Mouse (Mus musculus) MEL (cell line): ENCODE measurements around the gene Olfr315. TPM values are rescaled to one million over a fixed set of nuclear protein-coding genes. Genes with fewer than 3 reads are reported as not detected.

Source experiments
- DNase-seq: peaks from one replicate; pipeline ENCODE4 v3.0.0; 2011; ENCODE audit warnings: low read depth, low spot score
- H3K27ac ChIP-seq: 2 replicates; pipeline ENCODE4 v1.5.1; 2012; ENCODE audit warnings: low read depth, mild to moderate bottlenecking, control low read depth, low read length, moderate library complexity; ENCODE audit not compliant: control insufficient read depth
- H3K27me3 ChIP-seq, 2 experiments: fragments of 150-350 bp in 1 of 2; sonication (generic) in 1 of 2; 2 replicates each; pipeline ENCODE4 v1.6.1; 2012; ENCODE audit warnings: low read length in 2 of 2, mild to moderate bottlenecking in 2 of 2, improper control_type of control experiment in 1 of 2, moderate library complexity in 1 of 2; ENCODE audit not compliant: insufficient read depth in 2 of 2, control insufficient read depth in 1 of 2
- H3K36me3 ChIP-seq, 2 experiments: 2 replicates each; pipeline ENCODE4 v1.6.1; 2012 to 2014; ENCODE audit warnings: low read length in 2 of 2, improper control_type of control experiment in 1 of 2, inconsistent platforms in 1 of 2, mild to moderate bottlenecking in 1 of 2; ENCODE audit not compliant: insufficient read depth in 2 of 2, control insufficient read depth in 1 of 2
- H3K4me1 ChIP-seq, 2 experiments: fragments of 150-350 bp in 1 of 2; sonication (generic) in 1 of 2; 2 replicates each; pipeline ENCODE4 v1.6.1; 2012; ENCODE audit warnings: low read length in 2 of 2, improper control_type of control experiment in 1 of 2, mild to moderate bottlenecking in 1 of 2; ENCODE audit not compliant: insufficient read depth in 2 of 2, control insufficient read depth in 1 of 2
- H3K4me3 ChIP-seq, 2 experiments: fragments of 150-350 bp in 1 of 2; sonication (generic) in 1 of 2; 2 replicates each; pipeline ENCODE4 v1.5.1; 2012; ENCODE audit warnings: low read depth in 2 of 2, low read length in 2 of 2, mild to moderate bottlenecking in 2 of 2, moderate library complexity in 2 of 2, control low read depth in 1 of 2, improper control_type of control experiment in 1 of 2; ENCODE audit not compliant: control insufficient read depth in 1 of 2, insufficient read depth in 1 of 2
- H3K79me2 ChIP-seq: 2 replicates; pipeline ENCODE4 v1.6.1; 2012; ENCODE audit warnings: mild to moderate bottlenecking, low read length, moderate library complexity; ENCODE audit not compliant: control insufficient read depth, poor library complexity, insufficient read depth
- H3K9ac ChIP-seq: 2 replicates; pipeline ENCODE4 v1.6.1; 2012; ENCODE audit warnings: low read depth, mild to moderate bottlenecking, control low read depth, low read length, moderate library complexity; ENCODE audit not compliant: control insufficient read depth, poor library complexity, severe bottlenecking
- H3K9me3 ChIP-seq: fragments of 150-350 bp; sonication (generic); replicated peaks from 2 replicates; pipeline ENCODE4 v1.6.1; 2012; ENCODE audit warnings: mild to moderate bottlenecking, low read length, improper control_type of control experiment, moderate library complexity; ENCODE audit not compliant: insufficient read depth
- BHLHE40 ChIP-seq: IDR thresholded peaks from 2 replicates; pipeline ENCODE4 v1.6.1; 2012; ENCODE audit warnings: low read depth, mild to moderate bottlenecking, inconsistent platforms, low read length, improper control_type of control experiment, borderline replicate concordance
- CHD2 ChIP-seq: IDR thresholded peaks from 2 replicates; pipeline ENCODE4 v1.6.1; 2011; ENCODE audit warnings: low read length, improper control_type of control experiment
- E2F4 ChIP-seq: IDR thresholded peaks from 2 replicates; pipeline ENCODE4 v1.6.1; 2011; ENCODE audit warnings: low read depth, low read length, improper control_type of control experiment, borderline replicate concordance
- EP300 ChIP-seq, 2 experiments: IDR thresholded peaks; 2 replicates each; pipeline ENCODE4 v1.6.1; 2011; ENCODE audit warnings: improper control_type of control experiment in 2 of 2, low read length in 2 of 2, low read depth in 1 of 2, mild to moderate bottlenecking in 1 of 2
- GABPA ChIP-seq: IDR thresholded peaks from 2 replicates; pipeline ENCODE4 v1.6.1; 2012; ENCODE audit warnings: low read depth, mild to moderate bottlenecking, inconsistent platforms, low read length, improper control_type of control experiment, moderate library complexity
- JUND ChIP-seq: IDR thresholded peaks from 2 replicates; pipeline ENCODE4 v1.6.1; 2011; ENCODE audit warnings: low read depth, mild to moderate bottlenecking, improper control_type of control experiment, low read length
- KAT2A ChIP-seq: conservative IDR thresholded peaks from 2 replicates; pipeline ENCODE4 v1.6.1; 2012; ENCODE audit warnings: low read depth, low read length, improper control_type of control experiment, inconsistent platforms
- MAFK ChIP-seq: IDR thresholded peaks from 2 replicates; pipeline ENCODE4 v1.6.1; 2011; ENCODE audit warnings: low read depth, mild to moderate bottlenecking, low read length, improper control_type of control experiment, borderline replicate concordance
- MAX ChIP-seq: IDR thresholded peaks from 2 replicates; pipeline ENCODE4 v1.6.1; 2011; ENCODE audit warnings: low read length, improper control_type of control experiment
- MAZ ChIP-seq: IDR thresholded peaks from 2 replicates; pipeline ENCODE4 v1.6.1; 2012; ENCODE audit warnings: low read depth, mild to moderate bottlenecking, inconsistent platforms, low read length, improper control_type of control experiment
- MEF2A ChIP-seq: IDR thresholded peaks from 2 replicates; pipeline ENCODE4 v1.6.1; 2014; ENCODE audit warnings: low read depth, mild to moderate bottlenecking, inconsistent platforms, low read length, improper control_type of control experiment; ENCODE audit not compliant: poor library complexity, insufficient replicate concordance, severe bottlenecking; ENCODE audit errors: extremely low read depth
- MXI1 ChIP-seq: IDR thresholded peaks from 2 replicates; pipeline ENCODE4 v1.6.1; 2011; ENCODE audit warnings: mild to moderate bottlenecking, low read depth, low read length, improper control_type of control experiment
- MYB ChIP-seq: IDR thresholded peaks from 2 replicates; pipeline ENCODE4 v1.6.1; 2011; ENCODE audit warnings: mild to moderate bottlenecking, low read depth, low read length, improper control_type of control experiment
- MYC ChIP-seq: IDR thresholded peaks from 2 replicates; pipeline ENCODE4 v1.6.1; 2011; ENCODE audit warnings: low read depth, mild to moderate bottlenecking, low read length, improper control_type of control experiment, moderate library complexity
- NELFE ChIP-seq: IDR thresholded peaks from 2 replicates; pipeline ENCODE4 v1.6.1; 2011; ENCODE audit warnings: low read depth, low read length, improper control_type of control experiment
- NRF1 ChIP-seq: IDR thresholded peaks from 2 replicates; pipeline ENCODE4 v1.6.1; 2014; ENCODE audit warnings: low read depth, mild to moderate bottlenecking, inconsistent platforms, low read length, improper control_type of control experiment, moderate library complexity; ENCODE audit not compliant: poor library complexity, insufficient read depth, severe bottlenecking
- POLR2A ChIP-seq, 2 experiments: IDR thresholded peaks; 2 replicates each; pipeline ENCODE4 v1.6.1; 2011 to 2012; ENCODE audit warnings: low read length in 2 of 2, mild to moderate bottlenecking in 2 of 2, control low read depth in 1 of 2, improper control_type of control experiment in 1 of 2, low read depth in 1 of 2, moderate library complexity in 1 of 2; ENCODE audit not compliant: control insufficient read depth in 1 of 2, insufficient read depth in 1 of 2, poor library complexity in 1 of 2
- POLR2AphosphoS5 ChIP-seq: IDR thresholded peaks from 2 replicates; pipeline ENCODE4 v1.6.1; 2012; ENCODE audit warnings: low read depth, borderline replicate concordance, mild to moderate bottlenecking, inconsistent platforms, low read length, moderate library complexity, mixed read lengths
- RCOR1 ChIP-seq: IDR thresholded peaks from 2 replicates; pipeline ENCODE4 v1.6.1; 2012; ENCODE audit warnings: low read depth, mild to moderate bottlenecking, inconsistent platforms, low read length, improper control_type of control experiment
- SMC3 ChIP-seq: IDR thresholded peaks from 2 replicates; pipeline ENCODE4 v1.6.1; 2011; ENCODE audit warnings: low read depth, low read length, improper control_type of control experiment
- TAL1 ChIP-seq: IDR thresholded peaks from 2 replicates; pipeline ENCODE4 v1.6.1; 2012; ENCODE audit warnings: mild to moderate bottlenecking, inconsistent platforms, low read length, moderate library complexity, mixed read lengths
- TBP ChIP-seq: IDR thresholded peaks from 2 replicates; pipeline ENCODE4 v1.8.0; 2011; ENCODE audit warnings: low read depth, low read length, improper control_type of control experiment
- TCF12 ChIP-seq: IDR thresholded peaks from 2 replicates; pipeline ENCODE4 v1.6.1; 2014; ENCODE audit warnings: low read depth, mild to moderate bottlenecking, inconsistent platforms, low read length, improper control_type of control experiment, moderate library complexity
- USF2 ChIP-seq, 2 experiments: IDR thresholded peaks; 2 replicates each; pipeline ENCODE4 v1.6.1; 2011 to 2012; ENCODE audit warnings: improper control_type of control experiment in 2 of 2, low read length in 2 of 2, borderline replicate concordance in 1 of 2, inconsistent platforms in 1 of 2, low read depth in 1 of 2, mild to moderate bottlenecking in 1 of 2; ENCODE audit not compliant: insufficient read depth in 1 of 2
- ZKSCAN1 ChIP-seq: IDR thresholded peaks from 2 replicates; pipeline ENCODE4 v1.6.1; 2012; ENCODE audit warnings: low read depth, mild to moderate bottlenecking, inconsistent platforms, low read length, improper control_type of control experiment, moderate library complexity
- polyA plus RNA-seq, 2 experiments: library from polyadenylated mRNA; stranded (reverse) in 1 of 2; unstranded in 1 of 2; fragments of >175 nt in 1 of 2; fragments of >200 nt in 1 of 2; gene quantifications; 2 replicates each; pipeline versions ENCODE4 v1.2.1 to v1.2.4; 2012; ENCODE audit warnings: low replicate concordance in 2 of 2, low read depth in 1 of 2; ENCODE audit not compliant: insufficient read length in 2 of 2, insufficient read depth in 1 of 2, missing spikeins in 1 of 2
- total RNA-seq: library from RNA; depleted of rRNA; stranded (reverse); fragments of 300-350 nt; gene quantifications from 2 replicates; pipeline ENCODE4 v1.2.3, GENCODE M21; 2012

The Olfr315 gene
- total and polyA plus RNA-seq, 3 experiments, result not detected

DNA sequence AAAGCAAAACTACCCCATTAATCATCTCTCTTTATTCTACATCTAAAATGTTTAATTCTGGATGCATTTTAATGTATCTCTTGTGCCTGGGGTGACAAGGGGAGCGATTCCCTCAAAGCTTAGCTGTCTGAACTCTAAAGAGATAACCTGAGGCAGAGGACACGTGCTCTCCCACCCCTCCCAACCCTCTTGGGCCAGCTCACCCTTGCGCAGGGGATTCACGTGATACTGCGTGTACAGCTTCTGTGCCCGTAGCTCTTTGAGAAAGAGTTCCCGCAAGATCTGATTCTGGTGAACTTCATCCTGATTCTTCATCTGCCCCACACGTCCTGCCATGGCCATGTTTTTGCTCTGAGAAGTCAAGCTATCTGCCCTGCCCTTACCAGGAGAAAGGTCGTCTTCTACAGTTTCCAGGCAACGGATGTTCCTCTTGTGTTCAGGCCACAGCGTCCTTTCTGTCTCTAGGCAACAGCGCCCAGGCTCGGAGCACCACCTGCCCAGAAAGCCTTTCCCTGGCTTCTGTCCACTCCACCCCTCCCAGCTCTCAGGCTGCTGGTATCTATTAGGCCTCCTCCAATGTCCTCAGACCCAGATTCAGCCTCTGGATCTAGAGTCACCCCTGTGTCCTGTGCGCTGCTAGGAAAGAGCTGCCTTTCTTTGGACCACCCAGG, 28.7 kb downstream of the Olfr315 start, which contains the start of gene Fam183b:
Gene Fam183b (minus strand): TSS at position 403 of the 671 bp plus-strand sequence.
- Histone ChIP-seq H3K9me3 (no peaks in the 10 kb centered on the region), H3K27me3 (peaks cover 4 to 6% of the 10 kb centered on the region in 2 experiments), H3K9ac (no peak within 1 kb of the TSS)
- TF ChIP-seq KAT2A (no peak), E2F4 (no peak), MEF2A (no peak), POLR2AphosphoS5 (no peak), JUND (no peak), POLR2A (IDR thresholded peaks at IDR 0.05; ENCODE audit: control insufficient read depth in 1 of 2, insufficient read depth in 1 of 2, low read depth in 1 of 2, low read length in 2 of 2, poor library complexity in 1 of 2) (no peak)
- TF ChIP-seq, all 39 proteins: peak for 0
- Histone ChIP-seq H3K27ac (no peak within 1 kb of the TSS), H3K4me1 (no peaks in the 10 kb centered on the region), H3K4me3 (no peak within 1 kb of the TSS), H3K79me2 (no peaks in the 10 kb centered on the region), H3K36me3 (no peaks in the 10 kb centered on the region)
- DNase-seq, result no peak

DNA sequence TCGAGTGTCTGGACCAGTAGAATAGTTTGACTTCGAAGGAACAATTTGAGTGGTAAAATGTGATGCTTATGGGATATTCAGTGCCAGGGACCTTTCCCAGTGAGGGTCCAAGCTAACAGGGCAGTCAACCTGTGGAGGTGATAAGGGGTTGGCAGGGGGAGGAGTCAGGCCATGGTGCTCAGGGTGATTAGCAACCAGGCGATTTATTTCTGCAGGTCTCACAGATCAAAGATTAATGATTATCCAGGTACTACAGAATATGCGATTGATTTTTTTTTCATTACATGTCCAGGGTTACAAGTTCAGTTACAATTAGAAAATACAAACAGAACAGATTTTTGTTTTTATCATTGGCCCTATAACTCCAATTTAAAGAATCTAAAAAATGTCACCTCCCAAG, 30.9 kb downstream of the Olfr315 start:
- peaks cover 1 to 9% of the 10 kb centered on the region in 2 experiments; a peak in 3 of 4 replicates for H3K27me3 ChIP-seq
- no peak for DNase-seq
- H3K9ac ChIP-seq, result no peak overlapping the region
- H3K79me2 ChIP-seq, result no peaks in the 10 kb centered on the region
- TF ChIP-seq TCF12 (no peak), MAFK (no peak), MAZ (no peak), CHD2 (no peak), GABPA (no peak), SMC3 (no peak)
- H3K4me1 ChIP-seq, result no peaks in the 10 kb centered on the region
- no peaks in the 10 kb centered on the region for H3K9me3 ChIP-seq
- H3K27ac ChIP-seq, result no peak overlapping the region
- H3K4me3 ChIP-seq, result no peak overlapping the region
- no peaks in the 10 kb centered on the region for H3K36me3 ChIP-seq

GRCm38 (mm10) chr11:58804393-58804792, 31.4 kb downstream of the Olfr315 start:
- H3K79me2 ChIP-seq, result no peaks in the 10 kb centered on the region
- H3K9me3 ChIP-seq, result no peaks in the 10 kb centered on the region
- H3K4me1 ChIP-seq, result no peaks in the 10 kb centered on the region
- no peak for DNase-seq
- H3K36me3 ChIP-seq, result no peaks in the 10 kb centered on the region
- no peak overlapping the region for H3K9ac ChIP-seq
- no peak overlapping the region for H3K27ac ChIP-seq
- no peak overlapping the region for H3K4me3 ChIP-seq
- H3K27me3 ChIP-seq, result peaks cover 0 to 10% of the 10 kb centered on the region in 2 experiments
- no peak for TF ChIP-seq RCOR1
- no peak for TF ChIP-seq MAFK
- TF ChIP-seq TCF12, result no peak
- TF ChIP-seq TBP, result no peak
- no peak for TF ChIP-seq MYC
- no peak for TF ChIP-seq EP300 (IDR thresholded peaks at IDR 0.05; ENCODE audit: low read depth in 1 of 2, low read length in 2 of 2)
- TF ChIP-seq USF2 (IDR thresholded peaks at IDR 0.05; ENCODE audit: borderline replicate concordance in 1 of 2, insufficient read depth in 1 of 2, low read depth in 1 of 2, low read length in 2 of 2), result no peak
- TF ChIP-seq ZKSCAN1, result no peak
- TF ChIP-seq BHLHE40, result no peak
- TF ChIP-seq MYB, result no peak
- TF ChIP-seq TAL1, result no peak
- no peak for TF ChIP-seq MXI1
- TF ChIP-seq KAT2A, result no peak
- TF ChIP-seq NRF1, result no peak
- TF ChIP-seq MAX, result no peak
- TF ChIP-seq NELFE, result no peak
- TF ChIP-seq POLR2AphosphoS5, result no peak
- TF ChIP-seq MAZ, result no peak
